Mouse (Mus musculus) bone marrow macrophage, adult 2 months (primary cell): ENCODE measurements around the gene Plk3.

Experiments used
- CTCF ChIP-seq: IDR thresholded peaks from 2 replicates; pipeline ENCODE4 v1.5.1; 2012; ENCODE audit warnings: low read depth, mild to moderate bottlenecking, low read length, moderate library complexity
- POLR2A ChIP-seq: IDR thresholded peaks from 2 replicates; pipeline ENCODE4 v1.6.1; 2012; ENCODE audit warnings: mild to moderate bottlenecking, low read depth, low read length, borderline replicate concordance

GRCm38 (mm10) chr4:117122209-117122608 lies 11.6 kb downstream of the Plk3 start:
- TF ChIP-seq CTCF (no peak), POLR2A (no peak)
